Mouse (Mus musculus): Measurements from ENCODE around the gene AL732309.1.

The AL732309.1 gene

DNA sequence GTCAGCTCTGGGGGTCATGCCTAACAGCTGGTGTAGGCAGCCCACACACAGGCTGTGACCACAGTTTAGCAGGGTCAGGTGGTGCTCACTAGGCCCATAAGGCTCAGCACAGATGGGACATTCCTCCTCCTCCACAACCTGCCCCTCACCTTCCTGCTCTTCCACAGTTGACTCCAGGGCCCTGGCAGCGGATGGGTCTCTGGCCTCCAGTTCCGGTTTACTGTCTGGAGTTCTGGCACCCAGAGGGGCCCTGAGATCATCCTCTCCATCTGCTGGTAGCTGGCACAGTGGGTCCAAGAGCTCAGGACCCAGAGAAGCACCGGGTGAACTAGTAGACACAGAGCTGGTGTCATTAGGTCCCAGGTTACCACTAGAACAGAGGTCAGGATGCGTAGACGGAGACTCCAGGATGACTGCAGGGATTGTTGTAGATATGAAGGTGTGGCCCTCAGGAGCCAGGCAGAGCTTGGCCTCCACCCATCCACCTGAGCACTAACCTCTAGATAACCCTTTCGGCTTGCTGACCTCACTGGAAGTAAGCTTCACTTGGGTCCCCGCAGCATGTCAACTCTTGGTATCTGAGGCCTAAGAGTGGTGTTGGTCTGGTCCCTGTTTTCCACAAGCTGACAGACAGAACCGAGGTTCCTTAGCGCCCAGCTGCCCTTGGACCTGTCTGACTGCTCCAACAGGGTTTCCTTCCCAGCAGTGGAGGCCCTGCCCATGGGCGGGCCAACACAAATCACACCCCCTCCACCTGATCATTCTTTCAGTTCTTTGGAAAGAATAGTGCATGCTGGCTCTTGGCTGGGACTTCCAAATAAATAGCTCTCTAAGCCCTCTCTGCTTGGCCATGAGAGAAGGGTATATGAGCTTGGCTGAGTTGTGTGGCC, at the start of gene AL732309.1:
Gene AL732309.1, minus strand, starts transcription at position 681 of the 890 bp plus-strand sequence.
- DNase-seq: no peak

DNA sequence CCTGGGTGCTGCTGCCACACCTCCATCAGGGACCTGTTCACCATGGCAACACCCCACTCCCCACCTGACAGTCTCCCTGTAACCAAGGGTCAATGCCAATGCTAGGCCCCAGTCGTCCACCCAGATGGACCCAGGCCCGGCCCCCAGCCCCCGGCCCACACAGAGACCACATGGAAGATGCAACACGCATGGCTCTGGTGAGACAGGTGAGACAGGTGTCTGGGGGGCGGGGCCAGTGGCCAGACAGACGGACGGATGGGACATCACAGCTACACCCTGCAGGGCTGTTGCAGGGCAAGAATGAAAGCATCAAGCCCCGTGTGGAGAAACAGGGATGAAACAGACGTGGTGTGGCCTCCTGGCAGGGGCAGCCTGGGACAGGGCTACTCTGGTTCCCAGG, 47.0 kb upstream of the AL732309.1 start:
- no peak for DNase-seq

DNA sequence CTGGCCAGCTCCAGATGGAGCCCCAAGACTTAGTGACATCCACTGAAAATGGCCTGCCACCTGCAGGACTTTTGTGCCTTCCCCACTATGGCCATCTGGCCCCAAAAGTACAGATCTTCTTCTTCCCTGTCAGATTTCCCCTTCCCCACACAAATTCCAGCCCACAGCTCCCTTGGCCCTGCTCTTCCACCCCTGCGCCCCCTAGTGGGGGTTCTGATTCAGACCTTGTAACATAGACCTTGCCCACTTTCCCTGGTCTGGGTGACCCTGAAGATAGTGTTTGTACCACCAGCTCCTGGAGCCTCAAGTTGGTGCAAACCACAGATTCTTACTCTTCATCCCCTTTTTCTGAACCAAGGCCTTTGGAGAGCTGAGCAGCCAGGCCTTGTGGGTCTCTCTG, 46.2 kb upstream of the AL732309.1 start:
- DNase-seq: peak; percentile 59 to 69

DNA sequence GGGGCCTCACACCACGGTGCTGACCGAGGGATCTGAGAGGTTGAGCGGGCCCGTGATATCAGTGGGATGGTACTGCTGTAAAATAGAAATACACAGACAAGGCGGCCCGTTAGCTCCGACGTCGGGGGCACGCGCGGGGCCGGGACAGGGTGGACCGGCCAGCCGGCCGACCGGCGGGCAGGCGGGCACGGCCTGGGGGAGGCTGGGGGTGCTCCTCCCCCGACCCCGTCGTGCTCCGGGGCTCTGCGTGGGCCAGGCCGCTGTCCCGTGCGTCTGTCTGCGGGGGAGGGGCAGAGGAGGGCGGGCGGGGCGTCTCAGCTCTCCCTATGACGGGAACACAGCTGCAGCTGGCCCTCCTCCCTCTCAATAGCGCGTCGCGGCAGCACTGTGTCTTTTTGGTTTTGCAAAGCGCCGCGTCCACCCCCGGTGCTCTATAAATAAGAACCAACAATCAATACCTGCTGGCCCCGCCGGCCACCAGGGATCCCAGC, 45.4 kb upstream of the AL732309.1 start:
- no peak for DNase-seq

DNA sequence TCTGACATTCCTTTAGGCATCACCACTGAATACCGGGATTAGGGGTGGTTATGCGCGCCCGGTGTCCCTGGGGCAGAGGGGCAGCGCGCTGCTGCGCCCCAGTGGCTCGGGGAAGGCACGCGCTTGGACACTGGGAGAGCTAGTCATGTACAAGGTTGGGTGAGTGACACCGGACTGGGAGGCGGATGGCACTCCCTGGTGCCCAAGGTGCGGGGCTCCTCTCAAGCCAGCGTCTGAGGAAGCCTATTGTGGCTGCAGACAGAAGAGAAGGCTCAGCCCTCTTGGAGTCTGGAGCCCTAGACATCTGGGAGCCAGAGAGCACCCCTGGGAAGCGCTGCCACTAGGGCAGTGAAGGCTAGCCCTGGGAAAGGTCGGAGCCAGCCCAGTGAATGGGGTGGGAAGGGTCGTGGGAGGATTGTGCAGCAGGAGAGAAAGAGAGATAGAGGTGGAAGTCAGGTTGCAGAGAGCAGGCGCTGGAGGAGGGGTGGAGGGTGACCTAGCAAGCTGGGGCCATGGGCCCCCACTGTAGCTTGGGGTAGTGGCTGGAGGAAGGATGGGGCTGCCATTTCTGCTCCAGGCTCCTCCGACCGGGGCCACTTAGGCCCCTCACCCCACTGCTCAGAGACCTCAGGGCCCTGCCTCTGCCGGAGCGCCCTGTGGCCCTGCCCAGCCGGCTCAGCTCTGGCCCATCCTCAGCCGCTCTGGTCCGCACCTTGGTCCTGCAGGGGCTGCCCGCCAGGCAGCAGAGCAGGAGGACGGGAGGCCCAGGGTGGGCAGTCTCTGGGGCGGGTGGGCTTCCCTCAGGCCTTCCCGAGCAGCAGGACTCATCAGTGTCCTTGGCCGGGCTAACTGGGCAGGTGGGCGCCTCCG, 44.8 kb upstream of the AL732309.1 start:
- no peak for DNase-seq

DNA sequence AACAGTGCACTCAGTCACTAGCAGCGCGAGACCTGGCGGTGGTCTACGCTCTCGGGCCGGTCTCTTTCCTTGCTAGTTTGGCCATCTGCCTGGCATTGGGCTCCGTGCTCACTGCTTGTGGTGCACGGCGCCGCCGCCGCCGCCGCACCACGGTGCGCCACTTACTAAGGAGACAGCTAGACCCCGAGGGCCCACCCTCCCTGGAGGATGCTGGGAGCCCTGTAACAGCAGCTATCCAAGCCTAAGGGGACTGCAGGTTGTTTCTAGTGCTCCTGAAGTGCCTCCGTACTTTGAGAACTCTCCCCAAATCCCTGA, 44.1 kb upstream of the AL732309.1 start:
- DNase-seq: no peak

DNA sequence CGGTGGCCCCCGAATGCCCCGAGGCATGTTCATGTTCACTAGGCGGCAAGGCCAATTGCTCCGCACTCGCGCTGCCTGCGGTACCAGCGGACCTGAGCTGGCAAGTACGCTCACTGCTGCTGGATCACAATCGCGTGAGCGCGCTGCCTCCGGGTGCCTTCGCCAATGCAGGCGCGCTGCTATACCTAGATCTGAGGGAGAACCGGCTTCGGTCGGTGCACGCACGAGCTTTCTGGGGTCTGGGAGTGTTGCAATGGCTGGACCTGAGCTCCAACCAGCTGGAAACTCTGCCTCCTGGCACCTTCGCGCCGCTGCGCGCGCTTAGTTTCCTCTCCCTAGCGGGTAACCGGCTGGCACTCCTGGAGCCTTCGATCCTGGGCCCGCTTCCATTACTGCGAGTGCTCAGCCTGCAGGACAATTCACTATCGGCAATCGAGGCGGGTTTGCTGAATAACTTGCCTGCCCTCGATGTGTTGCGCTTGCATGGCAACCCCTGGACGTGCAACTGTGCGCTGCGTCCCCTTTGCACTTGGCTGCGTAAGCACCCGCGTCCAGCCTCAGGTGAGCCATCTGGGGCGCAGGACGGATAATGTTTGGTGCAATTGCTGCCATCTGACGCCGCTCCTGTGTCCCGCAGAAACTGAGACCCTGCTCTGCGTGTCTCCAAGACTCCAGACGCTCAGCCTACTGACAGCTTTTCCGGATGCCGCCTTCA, 43.6 kb upstream of the AL732309.1 start:
- no peak for DNase-seq

DNA sequence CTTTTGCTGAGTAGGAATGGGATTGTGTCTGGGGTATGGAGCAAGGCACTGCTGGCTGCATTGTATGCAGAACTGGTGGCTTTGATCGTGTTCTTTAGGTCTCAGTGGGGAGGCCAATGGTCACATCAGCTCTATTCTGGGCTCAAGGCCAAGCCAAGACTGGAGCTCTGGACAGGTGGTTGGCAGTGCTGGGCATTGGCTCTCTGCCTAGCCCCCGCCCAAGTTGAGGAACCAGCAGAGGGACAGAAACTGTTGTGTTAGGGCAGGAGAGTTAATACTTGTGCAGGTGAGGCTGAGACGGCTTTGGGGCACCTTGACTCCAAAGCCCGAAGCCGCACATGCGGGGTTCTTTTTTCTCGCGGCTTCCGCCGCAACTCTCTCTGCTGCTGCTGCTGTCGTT, 43.0 kb upstream of the AL732309.1 start, which contains the start of gene Lrrc26:
Gene Lrrc26, plus strand, starts transcription at position 265 of the 400 bp plus-strand sequence.
- DNase-seq: no peak

DNA sequence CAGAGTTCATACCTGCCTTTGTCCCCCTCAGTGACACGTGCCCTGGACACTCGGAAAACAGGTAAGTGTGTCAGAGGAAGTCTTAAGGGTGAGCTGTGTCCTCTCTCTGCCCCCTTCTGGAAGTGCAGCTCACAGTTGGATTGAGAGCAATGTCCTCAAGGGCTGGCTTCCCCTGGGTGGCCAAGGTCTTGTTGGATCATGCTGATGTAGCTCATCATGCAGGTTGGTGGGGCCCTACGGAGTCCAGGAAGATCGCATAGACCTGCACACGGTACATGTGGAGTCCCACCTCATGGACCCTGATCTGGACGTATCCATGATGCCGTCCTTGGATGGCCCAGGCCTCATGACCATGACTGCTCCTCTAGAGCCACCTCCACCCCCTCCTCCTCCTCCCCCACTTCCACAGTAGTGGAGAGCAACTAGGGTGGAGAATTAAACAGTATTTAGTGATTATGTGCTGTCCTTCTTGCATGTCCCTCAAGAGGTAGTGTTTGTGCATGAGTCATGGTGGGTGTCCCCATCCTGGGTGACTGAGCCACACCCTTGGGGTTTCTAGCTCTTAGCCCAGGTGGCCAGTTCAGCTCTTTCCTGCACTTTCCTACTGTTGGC, 42.2 kb upstream of the AL732309.1 start:
- DNase-seq: no peak

DNA sequence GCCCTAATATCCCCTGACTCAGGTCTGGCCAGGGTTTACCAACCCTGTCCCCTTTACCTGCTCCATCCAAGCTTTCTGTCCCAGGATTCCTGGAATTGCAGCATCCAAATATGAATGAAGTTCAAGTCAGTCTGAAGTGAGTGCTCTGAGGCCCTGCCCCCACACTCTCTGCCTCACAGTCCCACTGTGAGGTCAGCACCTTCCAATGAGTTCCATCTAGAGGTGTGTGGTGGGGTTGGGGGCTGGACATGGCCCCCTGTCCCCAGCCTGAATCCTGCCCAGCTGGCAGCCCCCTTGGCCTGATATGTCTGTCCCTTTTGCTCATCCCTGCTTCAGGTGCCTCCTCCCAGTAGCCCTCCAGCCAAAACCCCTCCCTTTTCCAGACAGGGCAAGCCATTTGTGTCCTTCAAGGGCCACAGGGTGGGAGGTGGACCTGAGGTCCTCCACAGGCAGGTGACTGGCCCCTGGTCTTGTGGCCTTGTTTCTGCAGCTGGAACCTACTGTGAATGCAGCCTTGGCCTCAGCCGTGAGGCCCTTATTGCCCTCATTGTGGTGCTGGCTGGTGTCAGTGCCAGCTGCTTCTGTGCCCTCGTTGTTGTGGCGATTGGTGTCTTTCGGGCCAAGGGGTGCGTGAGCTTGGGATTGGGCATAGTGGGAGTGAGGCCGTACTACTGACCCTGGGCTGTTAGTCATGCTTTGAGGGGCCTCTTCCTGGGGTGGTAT, 41.4 kb upstream of the AL732309.1 start, which contains the start of gene Tmem210:
Gene Tmem210, plus strand, starts transcription at position 219 of the 723 bp plus-strand sequence.
- DNase-seq: no peak

DNA sequence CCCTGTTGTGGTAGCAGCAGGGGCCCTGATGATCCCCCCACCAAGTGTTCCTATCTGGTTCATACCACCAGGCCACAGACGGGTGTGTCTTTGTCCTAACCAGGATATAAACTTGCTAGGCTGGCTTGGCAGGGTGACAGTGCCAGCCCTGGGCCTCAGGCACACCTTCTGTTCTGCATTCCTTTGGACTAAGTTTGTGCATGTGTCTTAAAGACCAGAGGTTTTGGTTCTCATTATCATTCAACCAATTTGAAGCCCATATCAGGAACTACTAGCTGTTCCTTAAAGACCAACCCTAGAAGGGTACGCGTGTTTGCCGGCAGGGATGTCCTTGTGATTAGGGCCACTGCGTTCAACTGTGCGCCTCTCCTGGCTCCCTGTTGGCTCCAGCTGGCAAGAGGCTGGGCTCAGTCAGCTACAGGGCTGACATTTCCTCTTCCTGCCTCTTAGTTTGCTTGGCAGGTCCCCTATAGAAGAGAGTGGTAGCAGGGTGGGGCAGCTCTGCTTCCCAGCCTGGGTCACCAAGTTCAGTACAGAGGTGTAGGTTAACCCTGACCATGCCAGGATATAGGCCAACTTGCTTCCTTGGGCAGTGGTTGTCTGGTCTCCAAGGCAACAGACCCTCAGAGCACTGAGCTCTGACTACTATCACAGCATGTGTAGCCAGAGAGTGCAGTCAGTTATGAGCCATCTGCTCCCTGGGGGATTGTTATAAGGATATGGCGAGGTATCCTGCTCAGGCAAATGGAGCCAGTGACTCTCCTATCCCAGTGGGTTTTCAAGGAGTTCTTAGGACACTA, 40.4 kb upstream of the AL732309.1 start:
- DNase-seq: no peak

DNA sequence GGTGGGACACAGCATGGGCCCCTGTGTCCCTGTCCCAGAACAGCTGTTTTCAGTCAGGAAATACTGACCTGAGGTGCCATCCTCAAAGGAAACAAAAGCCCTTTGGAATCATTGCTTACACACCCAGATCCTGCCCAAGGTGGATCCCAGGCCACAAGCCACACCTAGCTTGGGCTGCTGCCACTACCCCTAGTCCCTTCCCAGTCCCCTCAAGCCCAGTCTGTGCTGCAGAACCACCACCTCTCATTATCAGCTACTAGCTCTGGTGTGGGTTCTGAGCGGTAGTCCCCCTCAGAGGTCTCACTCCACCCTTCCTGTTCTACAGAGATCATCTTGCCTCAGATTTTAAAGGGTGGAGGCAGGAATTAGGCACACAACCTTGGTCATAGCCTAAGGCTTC, 39.7 kb upstream of the AL732309.1 start:
- no peak for DNase-seq

DNA sequence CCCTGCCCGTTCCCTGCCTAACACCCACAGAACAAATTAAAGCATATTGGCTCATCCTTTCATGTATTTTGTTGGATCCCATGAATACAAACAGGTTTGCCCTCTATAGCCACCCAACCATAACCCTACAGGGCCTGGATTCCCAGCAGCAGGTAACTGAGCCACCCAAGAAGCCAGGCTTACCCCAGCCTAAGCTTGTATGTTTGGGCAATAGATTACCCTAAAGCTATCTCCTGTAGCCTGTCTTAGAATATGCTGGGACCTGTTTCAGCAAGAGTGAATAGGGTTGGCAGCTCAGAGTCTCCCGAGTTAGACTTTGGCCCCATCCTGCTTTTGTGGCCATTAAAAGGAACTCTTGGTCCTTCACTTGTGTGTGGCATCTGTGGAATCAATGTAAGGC, 38.9 kb upstream of the AL732309.1 start:
- DNase-seq: no peak

DNA sequence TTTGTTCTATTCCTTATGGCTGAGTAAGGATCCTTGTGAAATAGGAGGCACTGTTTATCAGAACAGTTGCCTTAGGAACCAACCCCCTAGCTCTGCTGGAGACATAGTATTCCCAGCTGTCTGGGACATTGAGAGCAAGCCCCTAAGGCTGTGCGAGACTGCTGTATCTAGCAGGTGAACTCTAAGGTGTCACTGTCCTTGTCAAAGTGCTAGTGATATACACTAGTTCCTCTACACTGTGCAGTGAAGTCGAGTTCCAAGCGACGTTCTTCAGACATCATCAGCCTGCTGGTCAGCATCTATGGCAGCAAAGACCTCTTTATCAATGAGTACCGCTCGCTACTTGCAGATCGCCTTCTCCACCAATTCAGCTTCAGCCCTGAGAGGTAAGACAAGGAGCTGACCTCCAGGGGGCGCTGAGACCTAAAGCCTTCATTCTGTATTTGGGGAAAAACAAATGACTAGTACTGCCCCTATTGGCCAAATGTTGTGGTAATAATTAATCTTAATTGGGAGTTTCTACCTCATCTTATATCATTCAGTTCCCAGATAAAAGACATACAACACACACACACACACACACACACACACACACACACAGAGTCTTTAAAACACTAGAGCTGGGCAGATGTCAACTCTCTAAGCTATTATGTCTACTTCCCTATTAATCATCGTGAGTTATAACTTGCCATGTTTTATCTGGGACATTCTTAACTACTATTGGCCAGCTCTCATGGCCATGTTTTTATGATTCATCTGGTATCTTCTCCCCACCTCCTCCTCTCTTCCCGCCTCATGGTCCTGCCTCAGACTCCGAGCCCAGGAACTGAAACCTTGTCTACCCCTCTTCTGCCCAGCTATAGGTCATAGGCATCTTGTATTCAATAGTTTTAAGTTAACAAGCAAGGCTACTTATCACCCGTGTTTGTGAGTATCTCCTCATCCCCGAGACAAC, 32.5 kb upstream of the AL732309.1 start:
- peak; percentile 63 to 70 for DNase-seq

DNA sequence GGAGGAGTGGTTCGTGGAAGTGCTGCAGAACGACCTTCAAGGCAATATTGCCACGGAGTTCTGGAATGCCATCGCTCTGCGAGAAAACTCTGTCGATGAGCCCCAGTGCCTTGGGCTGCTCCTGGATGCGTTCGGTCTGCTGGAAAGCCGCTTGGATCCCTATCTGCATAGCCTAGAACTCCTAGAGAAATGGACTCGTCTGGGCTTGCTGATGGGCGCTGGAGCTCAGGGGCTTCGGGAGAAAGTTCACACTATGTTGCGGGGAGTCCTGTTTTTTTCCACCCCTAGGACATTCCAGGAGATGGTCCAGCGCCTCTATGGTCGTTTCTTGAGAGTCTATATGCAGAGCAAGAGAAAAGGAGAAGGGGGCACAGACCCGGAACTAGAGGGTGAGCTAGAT, 26.3 kb upstream of the AL732309.1 start:
- no peak for DNase-seq

DNA sequence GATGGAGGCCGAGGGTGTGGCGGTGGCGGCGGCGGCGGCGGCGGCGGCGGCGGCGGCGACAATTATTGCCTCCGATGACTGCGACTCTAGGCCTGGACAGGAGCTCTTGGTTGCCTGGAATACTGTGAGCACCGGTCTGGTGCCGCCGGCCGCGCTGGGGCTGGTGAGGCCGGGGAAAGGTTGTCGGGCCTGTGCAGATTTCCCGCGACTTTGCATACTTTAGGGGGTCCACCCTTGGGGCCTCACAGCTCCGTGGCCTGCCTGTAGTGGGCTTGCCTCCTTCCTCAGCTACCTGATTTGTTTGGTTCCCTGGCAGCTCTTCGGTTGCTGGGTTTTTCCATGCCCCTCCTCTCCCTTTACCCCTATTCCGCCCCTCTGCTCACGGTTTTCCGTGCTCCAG, 25.9 kb upstream of the AL732309.1 start:
- no peak for DNase-seq

DNA sequence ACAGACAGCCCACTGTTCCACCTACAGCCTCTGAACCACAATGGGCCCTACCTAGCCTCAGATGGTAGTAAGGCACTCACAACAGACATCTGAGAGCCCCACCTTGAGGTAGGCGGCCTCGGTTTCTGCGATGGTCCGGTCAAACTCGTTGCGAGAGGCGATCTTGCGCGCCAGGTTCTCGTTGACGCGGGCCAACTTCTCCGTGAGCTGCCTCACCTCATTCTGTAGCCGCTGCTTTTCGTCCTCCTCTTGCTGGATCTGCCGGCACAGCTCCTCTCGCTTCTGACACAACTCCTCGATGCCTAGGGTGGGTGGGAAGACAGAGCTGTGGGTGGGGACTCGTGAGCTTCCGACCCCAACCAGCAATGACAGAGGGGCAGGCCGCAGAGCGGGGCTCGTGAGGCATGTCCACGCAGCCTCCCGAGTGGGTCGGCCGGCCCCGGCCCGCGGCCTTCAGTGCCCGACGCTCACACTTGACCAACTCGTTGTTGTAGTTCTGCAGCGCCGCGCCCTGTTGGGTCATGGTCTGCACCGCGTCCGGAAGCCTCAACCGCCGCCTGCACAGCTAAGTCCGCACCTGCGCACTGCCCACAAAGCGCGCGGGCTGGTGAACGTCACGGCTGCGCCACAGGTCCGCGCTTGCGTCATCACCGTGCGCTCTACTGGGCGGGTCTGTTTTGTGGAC, 25.3 kb upstream of the AL732309.1 start, which contains the start of the genes Ssna1 and Anapc2:
Gene Ssna1, minus strand, starts transcription at position 612 of the 685 bp plus-strand sequence.
Gene Anapc2, plus strand, starts transcription at position 652 of the 685 bp plus-strand sequence.
- peak; percentile 96 for DNase-seq

DNA sequence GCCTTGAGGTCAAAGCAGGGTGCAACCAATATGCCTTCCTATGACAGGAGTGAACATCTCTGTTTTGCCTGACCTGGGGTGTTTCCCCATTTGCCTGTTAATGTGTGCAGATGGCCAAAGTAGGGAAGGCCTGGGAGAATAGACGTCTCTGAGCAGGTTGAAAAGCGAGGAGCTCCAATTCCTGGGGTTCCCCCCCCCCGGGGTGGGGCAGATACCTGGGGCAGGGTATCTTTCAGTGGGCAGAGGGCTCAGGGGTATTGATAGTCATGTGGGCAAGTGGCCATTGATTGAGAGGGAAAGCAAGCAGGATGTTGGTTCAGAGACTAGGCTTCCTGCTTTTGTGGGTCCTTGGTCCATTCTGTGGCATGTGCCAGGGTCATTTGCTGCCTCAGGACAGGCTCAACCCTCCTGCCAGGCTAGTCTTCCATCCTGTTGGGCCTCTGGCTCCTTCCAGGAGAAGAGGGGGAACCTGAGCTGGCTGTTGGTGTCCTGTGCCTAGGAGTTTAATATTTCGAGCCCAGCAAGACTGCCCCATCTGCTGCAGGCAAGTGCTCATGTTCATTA, 21.2 kb upstream of the AL732309.1 start:
- DNase-seq: no peak
